Mouse (Mus musculus) bone marrow, adult 2 months (tissue): Measurements from ENCODE around the gene Nudt19.

ENCODE experiments used
- CTCF ChIP-seq: fragments of 200-500 bp; IDR thresholded peaks from 2 replicates; pipeline ENCODE4 v1.5.1; 2011; ENCODE audit warnings: low read length, control low read depth; ENCODE audit not compliant: control insufficient read depth, insufficient read depth
- POLR2A ChIP-seq: fragments of 200-500 bp; IDR thresholded peaks from 2 replicates; pipeline ENCODE4 v1.6.1; 2011; ENCODE audit warnings: low read depth, mild to moderate bottlenecking, control low read depth, low read length, borderline replicate concordance; ENCODE audit not compliant: control insufficient read depth

DNA sequence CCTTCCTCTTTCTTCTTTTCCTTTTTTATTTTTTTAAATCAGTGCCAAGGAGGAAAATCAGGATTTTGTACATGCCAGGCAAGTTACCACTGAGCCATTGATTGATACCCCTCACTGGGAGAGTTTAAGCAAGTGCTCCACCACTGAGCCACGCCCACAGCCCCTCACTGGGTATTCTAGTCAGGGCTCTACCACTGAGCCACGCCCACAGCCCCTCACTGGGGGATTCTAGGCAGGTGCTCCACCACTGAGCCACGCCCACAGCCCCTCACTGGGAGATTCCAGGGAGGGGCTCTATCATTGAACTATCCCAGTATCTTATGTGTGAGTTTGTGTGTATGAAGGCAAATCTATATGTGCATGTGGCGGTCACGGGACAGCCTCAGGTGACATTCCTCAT is 38.2 kb upstream of the Nudt19 start:
- no peak for TF ChIP-seq CTCF
- no peak for TF ChIP-seq POLR2A
